Mouse (Mus musculus) C2C12 (cell line): ENCODE results near the gene Ints4. TPM values are rescaled to one million over a fixed set of nuclear protein-coding genes. Genes with fewer than 3 reads are reported as not detected.

Experiments
- H3K27me3 ChIP-seq: one replicate; pipeline ENCODE4 v1.6.1; 2011; ENCODE audit not compliant: control insufficient read depth, insufficient read depth, insufficient read length
- H3K36me3 ChIP-seq: one replicate; pipeline ENCODE4 v1.6.1; 2011; ENCODE audit not compliant: control insufficient read depth, insufficient read depth
- H3K4me3 ChIP-seq: one replicate; pipeline ENCODE4 v1.5.1; 2011; ENCODE audit warnings: mild to moderate bottlenecking, control low read depth; ENCODE audit not compliant: poor library complexity, insufficient read depth, severe bottlenecking
- H3K79me2 ChIP-seq: one replicate; pipeline ENCODE4 v1.6.1; 2011; ENCODE audit not compliant: control insufficient read depth, insufficient read depth
- H3K79me3 ChIP-seq: one replicate; pipeline ENCODE4 v1.6.1; 2011; ENCODE audit warnings: low read depth, control low read depth
- H3ac ChIP-seq: one replicate; pipeline ENCODE3; 2011; ENCODE audit warnings: low read depth; ENCODE audit not compliant: control insufficient read depth, insufficient read length
- CEBPB ChIP-seq: IDR thresholded peaks from one replicate; pipeline ENCODE4 v1.6.1; 2011; ENCODE audit warnings: low read depth, mild to moderate bottlenecking, control low read depth, moderate library complexity
- CTCF ChIP-seq: IDR thresholded peaks from one replicate; pipeline ENCODE4 v1.5.1; 2011; ENCODE audit not compliant: control insufficient read depth, insufficient read depth, insufficient read length
- FOSL1 ChIP-seq: IDR thresholded peaks from one replicate; pipeline ENCODE4 v1.8.0; 2011; ENCODE audit warnings: mild to moderate bottlenecking, low read length; ENCODE audit not compliant: poor library complexity, insufficient read depth, severe bottlenecking
- MAX ChIP-seq: IDR thresholded peaks from one replicate; pipeline ENCODE4 v1.6.1; 2011; ENCODE audit warnings: mild to moderate bottlenecking, control low read depth
- MYOD1 ChIP-seq: IDR thresholded peaks from one replicate; pipeline ENCODE4 v1.6.1; 2011; ENCODE audit warnings: low read depth; ENCODE audit not compliant: control insufficient read depth, insufficient read length
- MYOG ChIP-seq: IDR thresholded peaks from one replicate; pipeline ENCODE4 v1.6.1; 2011; ENCODE audit not compliant: control insufficient read depth, insufficient read length; ENCODE audit errors: extremely low read depth
- USF1 ChIP-seq: IDR thresholded peaks from one replicate; pipeline ENCODE4 v1.6.1; 2011; ENCODE audit warnings: low read depth, mild to moderate bottlenecking, control low read depth, moderate library complexity
- polyA plus RNA-seq: library from polyadenylated mRNA; unstranded; fragments of >200 nt; fragmentation: generic; extraction: Trizol; gene quantifications from one replicate; pipeline ENCODE4 v1.2.1, GENCODE M21; 2012; ENCODE audit warnings: missing spikeins

The Ints4 gene
- polyA plus RNA-seq, 1 experiment, result 24.2 TPM

DNA sequence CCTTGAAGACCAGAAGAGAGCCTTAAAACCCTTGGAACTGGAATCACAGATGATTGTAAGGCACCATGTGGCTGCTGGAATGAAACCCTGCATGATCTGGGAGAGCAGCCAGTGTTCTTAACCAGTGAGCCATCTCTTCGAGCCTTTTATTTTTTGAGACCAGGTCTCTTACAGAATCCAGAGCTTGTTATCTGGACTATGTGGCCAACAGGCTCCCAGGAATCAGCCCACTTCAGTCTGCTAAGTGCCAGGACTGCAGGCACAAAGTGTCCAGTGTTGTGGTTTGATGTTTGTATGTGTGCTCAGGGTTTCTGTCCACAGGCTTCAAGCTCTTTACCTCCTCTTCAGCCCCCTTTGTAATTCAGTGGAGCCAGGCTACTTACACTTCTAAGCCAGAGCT, 34.0 kb downstream of the Ints4 start:
- H3K36me3 ChIP-seq, result peaks cover 31% of the 10 kb centered on the region

GRCm38 (mm10) chr7:97519935-97520334, 39.2 kb downstream of the Ints4 start:
- H3K79me2 ChIP-seq, result no peaks in the 10 kb centered on the region
- H3K36me3 ChIP-seq, result peaks cover 24% of the 10 kb centered on the region
- no peaks in the 10 kb centered on the region for H3K79me3 ChIP-seq
- H3K27me3 ChIP-seq, result no peaks in the 10 kb centered on the region
- H3K4me3 ChIP-seq, result no peak overlapping the region
- no peak overlapping the region for H3ac ChIP-seq
- no peak for TF ChIP-seq USF1
- no peak for TF ChIP-seq CTCF

More for the DNA sequence above, 34.0 kb downstream of the Ints4 start:
- Histone ChIP-seq H3K4me3 (no peak overlapping the region), H3K79me2 (no peaks in the 10 kb centered on the region), H3K27me3 (no peaks in the 10 kb centered on the region), H3ac (no peak overlapping the region), H3K79me3 (no peaks in the 10 kb centered on the region)
- TF ChIP-seq MYOD1 (no peak), FOSL1 (no peak), MAX (no peak), USF1 (no peak), CTCF (no peak), CEBPB (no peak), MYOG (no peak)

DNA sequence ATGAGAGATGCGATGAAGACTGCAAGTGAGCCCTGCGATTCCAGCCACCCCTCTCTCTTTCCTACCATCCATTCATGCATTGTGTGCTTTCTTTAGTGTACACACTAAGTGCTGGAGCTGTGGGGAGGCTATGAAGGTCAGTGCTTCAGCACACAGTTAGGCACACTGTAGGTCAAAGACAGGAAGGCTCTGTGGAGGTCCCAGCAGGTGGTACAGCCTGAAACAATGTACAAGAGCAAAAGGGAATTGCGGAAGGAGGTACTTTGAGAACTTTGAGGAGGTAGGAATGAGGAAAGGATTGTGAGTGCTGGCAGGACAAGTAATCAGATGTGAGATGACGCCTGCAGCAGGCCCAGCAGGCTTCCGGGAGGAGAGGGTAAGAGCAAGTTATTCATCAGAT, 54.8 kb downstream of the Ints4 start:
- TF ChIP-seq CEBPB, result no peak
- no peak for TF ChIP-seq MAX
- no peak for TF ChIP-seq FOSL1
- TF ChIP-seq MYOG, result no peak
- no peak for TF ChIP-seq MYOD1
- no peak for TF ChIP-seq USF1
- no peak for TF ChIP-seq CTCF
- Histone ChIP-seq H3K79me3 (no peaks in the 10 kb centered on the region), H3K36me3 (peaks cover 14% of the 10 kb centered on the region), H3K27me3 (no peaks in the 10 kb centered on the region), H3ac (no peak overlapping the region), H3K4me3 (no peak overlapping the region), H3K79me2 (no peaks in the 10 kb centered on the region)

DNA sequence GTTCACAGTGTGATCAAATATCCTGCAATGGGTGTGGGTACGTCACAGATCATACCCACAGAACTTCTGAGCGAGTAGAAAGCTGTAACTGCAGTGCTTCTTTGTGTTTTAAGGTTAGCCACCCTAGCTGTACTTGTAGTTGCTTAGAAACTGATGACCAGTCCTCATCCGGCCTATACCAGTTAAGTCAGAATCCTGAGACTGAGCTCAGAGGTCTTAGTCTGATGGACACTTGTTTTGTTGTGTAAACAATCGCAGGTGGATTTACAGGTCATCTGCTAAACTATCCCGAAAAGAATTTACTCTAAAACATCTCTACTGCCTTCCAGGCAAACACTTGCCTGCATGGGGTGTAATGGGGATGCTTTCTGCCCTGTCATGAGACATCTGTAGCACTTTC, 55.8 kb downstream of the Ints4 start:
- peaks cover 13% of the 10 kb centered on the region for H3K36me3 ChIP-seq
- no peaks in the 10 kb centered on the region for H3K79me2 ChIP-seq
- no peaks in the 10 kb centered on the region for H3K79me3 ChIP-seq
- TF ChIP-seq MYOD1 (no peak), USF1 (no peak), MAX (no peak), MYOG (no peak), CTCF (no peak), CEBPB (no peak), FOSL1 (no peak)
- H3K4me3 ChIP-seq, result no peak overlapping the region
- H3K27me3 ChIP-seq, result no peaks in the 10 kb centered on the region
- no peak overlapping the region for H3ac ChIP-seq

GRCm38 (mm10) chr7:97546462-97546861, 65.7 kb downstream of the Ints4 start:
- Histone ChIP-seq H3K36me3 (no peaks in the 10 kb centered on the region), H3K79me3 (no peaks in the 10 kb centered on the region), H3K79me2 (no peaks in the 10 kb centered on the region), H3K27me3 (no peaks in the 10 kb centered on the region), H3ac (no peak overlapping the region), H3K4me3 (no peak overlapping the region)
- TF ChIP-seq MYOD1 (no peak), MAX (no peak), MYOG (no peak), CEBPB (no peak), USF1 (no peak), FOSL1 (no peak), CTCF (no peak)

DNA sequence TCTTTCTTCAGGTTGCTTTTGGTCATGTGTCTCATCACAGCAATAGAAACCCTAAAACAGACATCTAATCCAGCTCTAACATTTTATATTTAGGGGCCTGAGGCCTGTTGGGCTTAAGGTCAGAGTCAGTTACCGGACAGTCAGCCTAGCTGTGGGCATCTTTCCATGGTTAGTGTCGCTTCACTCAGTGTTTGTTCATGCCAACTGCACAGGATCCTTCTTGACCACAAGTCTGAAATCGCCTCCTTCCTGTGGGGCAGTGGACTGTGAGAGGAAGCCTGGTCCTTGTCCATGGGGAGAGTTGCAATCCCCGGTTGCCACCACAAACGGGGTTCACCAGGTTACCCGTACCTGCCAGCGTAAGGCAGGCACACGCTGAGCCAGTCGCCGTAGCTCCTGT, 68.5 kb downstream of the Ints4 start:
- Histone ChIP-seq H3K79me3 (no peaks in the 10 kb centered on the region), H3K79me2 (no peaks in the 10 kb centered on the region), H3K4me3 (no peak overlapping the region), H3K27me3 (no peaks in the 10 kb centered on the region), H3K36me3 (no peaks in the 10 kb centered on the region), H3ac (no peak overlapping the region)
- TF ChIP-seq CEBPB, result no peak
- TF ChIP-seq CTCF, result no peak
- TF ChIP-seq MYOG, result no peak
- TF ChIP-seq FOSL1, result no peak
- no peak for TF ChIP-seq MYOD1
- TF ChIP-seq MAX, result no peak
- no peak for TF ChIP-seq USF1
